ENCODE assay signal across 16 mouse cellular contexts in the genomic region with DNA sequence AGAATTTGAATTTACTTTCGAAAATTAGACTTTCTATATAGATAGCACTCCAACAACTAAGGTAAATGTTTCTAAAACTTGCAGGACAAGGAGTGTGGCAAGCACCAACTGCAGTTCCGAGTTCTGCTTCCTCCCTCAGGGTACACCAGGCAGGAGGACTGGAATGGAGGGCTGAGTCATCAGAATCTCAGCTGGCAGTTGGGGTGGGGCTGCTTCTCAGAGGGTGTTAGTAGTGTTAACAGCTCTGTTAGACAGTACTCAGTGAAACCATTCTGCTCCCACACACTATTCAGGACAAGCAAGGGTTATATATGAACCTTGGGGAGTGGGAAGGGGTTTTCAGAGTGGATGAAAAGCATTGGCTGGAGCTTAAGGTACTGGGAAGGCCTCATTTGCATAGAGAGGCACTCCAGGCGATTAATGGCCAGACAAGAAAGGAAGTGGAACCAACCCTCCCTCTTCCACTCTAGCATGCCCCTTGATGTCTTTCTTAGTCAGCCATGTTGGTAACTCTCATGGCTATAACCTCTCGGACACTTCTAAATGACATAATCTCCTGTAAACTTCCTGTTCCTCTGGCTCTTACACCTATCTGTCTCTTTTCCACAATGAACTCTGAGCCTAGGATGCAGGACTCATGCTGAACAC.
DNase-seq lines count a peak whose midpoint lies in the region; ATAC-seq and TF ChIP-seq lines count a peak whose summit lies in the region.
"Had no signal": no experiment of that assay in that cellular context is flagged by ENCODE, and none has a peak within 500 bp of the region (broad histone marks: within the 10 kb centered on the region; RNA-seq: fewer than 3 reads in every experiment).

No protein-coding gene starts in this region.

- peaks cover 4 to 7% of the 10 kb centered on the region in 2 experiments; a peak in 2 of 4 replicates for H3K4me1 ChIP-seq in CH12.LX (ENCODE audit: control insufficient read depth in 1 of 2, insufficient read depth in 2 of 2)
- peaks cover 3% of the 10 kb centered on the region; the same call in 1 of the 2 replicates for H3K4me1 ChIP-seq in kidney, embryonic 15.5 days
- H3K4me1 ChIP-seq in hindbrain, embryonic 12.5 days: no peaks in the 10 kb centered on the region
- H3K4me1 ChIP-seq: liver, embryonic 12.5 days had no signal

- ATAC-seq in kidney, embryonic 15.5 days (replicated peaks; ENCODE audit: low FRiP score): no peak
- no peak for ATAC-seq in hindbrain, embryonic 12.5 days (ENCODE audit: low FRiP score)
- ATAC-seq: hindbrain, postnatal 0 days; liver, embryonic 12.5 days; midbrain, embryonic 13.5 days had no signal

- H3K9ac ChIP-seq in CH12.LX (ENCODE audit: insufficient read depth, low read depth): no peak overlapping the region
- H3K9ac ChIP-seq in kidney, embryonic 15.5 days: no peak overlapping the region
- no peak overlapping the region for H3K9ac ChIP-seq in hindbrain, embryonic 12.5 days
- H3K9ac ChIP-seq: liver, embryonic 12.5 days; midbrain, embryonic 13.5 days had no signal

- DNase-seq in left cerebral cortex, adult 18-20 months (ENCODE audit: low spot score in 2 of 2): peak; percentile 58 to 66
- DNase-seq in left cerebral cortex, postnatal 36 days (ENCODE audit: low spot score in 2 of 2): no peak
- DNase-seq in 3T3-L1 (ENCODE audit: low read depth, low spot score) (peak; percentile 48), CH12.LX (ENCODE audit: extremely low read depth) (peak; percentile 27), ZHBTc4 (ENCODE audit: low read depth, low spot score) (peak; percentile 35)
- no peak for DNase-seq in heart, postnatal 10 days
- DNase-seq: cerebellum, adult 2 months; kidney, adult 2 months; lung, postnatal 10 days; right cerebral cortex, postnatal 25 days; thymus, postnatal 25 days had no signal

- H3K4me2 ChIP-seq in CH12.LX (ENCODE audit: insufficient read depth, low read depth, poor library complexity, severe bottlenecking): no peak overlapping the region
- H3K4me2 ChIP-seq in kidney, embryonic 15.5 days: no peak overlapping the region
- H3K4me2 ChIP-seq in hindbrain, embryonic 12.5 days (replicated peaks): no peak overlapping the region
- H3K4me2 ChIP-seq: liver, embryonic 12.5 days; midbrain, embryonic 13.5 days had no signal

- TF ChIP-seq CTCF in CH12.LX (conservative IDR thresholded peaks at IDR 0.05 in 1 of 2, IDR thresholded peaks at IDR 0.05 in 1 of 2; ENCODE audit: low read depth in 2 of 2, low read length in 2 of 2): no peak

- dilution Hi-C loops in CH12.LX (cut with MboI; ENCODE audit: extremely low pct_ligation_motif_present, extremely low pct_unique_long_range_greater_than_20kb, low sequenced_read_pairs): no loop called here

- in situ Hi-C loops in CH12.LX (cut with MboI; ENCODE audit: low pct_ligation_motif_present, low pct_unique_long_range_greater_than_20kb, low sequenced_read_pairs): no loop called here

- no peaks in the 10 kb centered on the region for H3K79me2 ChIP-seq in CH12.LX (replicated peaks; ENCODE audit: control insufficient read depth, extremely low read depth, insufficient read depth, poor library complexity, severe bottlenecking)

- no peak for TF ChIP-seq EP300 in CH12.LX (IDR thresholded peaks at IDR 0.05; ENCODE audit: low read length)

- H3K36me3 ChIP-seq in CH12.LX (replicated peaks in 1 of 2; ENCODE audit: control insufficient read depth in 1 of 2, insufficient read depth in 1 of 2, low read length in 1 of 2): no peaks in the 10 kb centered on the region
- no peaks in the 10 kb centered on the region for H3K36me3 ChIP-seq in kidney, embryonic 15.5 days
- H3K36me3 ChIP-seq in hindbrain, embryonic 12.5 days: no peaks in the 10 kb centered on the region
- H3K36me3 ChIP-seq: liver, embryonic 12.5 days; midbrain, embryonic 13.5 days had no signal

- no peak for TF ChIP-seq POLR2A in CH12.LX (IDR thresholded peaks at IDR 0.05; ENCODE audit: low read depth, low read length)

- WGBS in kidney, embryonic 15.5 days: 76% methylated on average over 4 of the region's 4 CpGs
- WGBS in hindbrain, embryonic 12.5 days: 71% methylated on average over 4 of the region's 4 CpGs

- H3K27me3 ChIP-seq in CH12.LX (replicated peaks): no peaks in the 10 kb centered on the region
- no peaks in the 10 kb centered on the region for H3K27me3 ChIP-seq in kidney, embryonic 15.5 days
- no peaks in the 10 kb centered on the region for H3K27me3 ChIP-seq in hindbrain, embryonic 12.5 days
- H3K27me3 ChIP-seq: liver, embryonic 12.5 days; midbrain, embryonic 13.5 days had no signal

- H3K9me3 ChIP-seq in CH12.LX (replicated peaks; ENCODE audit: low read length): no peaks in the 10 kb centered on the region
- no peaks in the 10 kb centered on the region for H3K9me3 ChIP-seq in kidney, embryonic 15.5 days (replicated peaks)
- no peaks in the 10 kb centered on the region for H3K9me3 ChIP-seq in hindbrain, embryonic 12.5 days (replicated peaks)
- H3K9me3 ChIP-seq: liver, embryonic 12.5 days; midbrain, embryonic 13.5 days had no signal

- H3K27ac ChIP-seq in CH12.LX (ENCODE audit: insufficient read depth, low read depth): no peak overlapping the region
- H3K27ac ChIP-seq in kidney, embryonic 15.5 days: no peak overlapping the region
- H3K27ac ChIP-seq in hindbrain, embryonic 12.5 days: no peak overlapping the region
- H3K27ac ChIP-seq: hindbrain, postnatal 0 days; liver, embryonic 12.5 days; midbrain, embryonic 13.5 days had no signal

- no peak overlapping the region for H3K4me3 ChIP-seq in CH12.LX (replicated peaks in 1 of 3; ENCODE audit: low read depth in 2 of 3, low read length in 2 of 3, poor library complexity in 1 of 3)
- H3K4me3 ChIP-seq in kidney, embryonic 15.5 days (replicated peaks): no peak overlapping the region
- no peak overlapping the region for H3K4me3 ChIP-seq in hindbrain, embryonic 12.5 days
- H3K4me3 ChIP-seq: liver, embryonic 12.5 days; midbrain, embryonic 13.5 days had no signal

- intact Hi-C loops in left cerebral cortex, postnatal 36 days (cut with DNase I): no loop called here
- intact Hi-C loops in heart, postnatal 10 days (cut with DNase I): no loop called here

- no peak for TF ChIP-seq RAD21 in CH12.LX (IDR thresholded peaks at IDR 0.05; ENCODE audit: low read depth, low read length)

TF ChIP-seq in CH12.LX, 34 proteins besides CTCF, POLR2A, EP300 and RAD21:
- TF ChIP-seq MXI1 (IDR thresholded peaks at IDR 0.05; ENCODE audit: low read depth, low read length) (no peak), NRF1 (IDR thresholded peaks at IDR 0.05; ENCODE audit: low read depth, low read length) (no peak), JUN (IDR thresholded peaks at IDR 0.05; ENCODE audit: insufficient read depth, low read depth, low read length) (no peak), GABPA (IDR thresholded peaks at IDR 0.05; ENCODE audit: insufficient replicate concordance, low read depth, low read length) (no peak), RCOR1 (conservative IDR thresholded peaks at IDR 0.05; ENCODE audit: low read depth, low read length) (no peak), KAT2A (IDR thresholded peaks at IDR 0.05; ENCODE audit: insufficient replicate concordance, low read length) (no peak), USF2 (conservative IDR thresholded peaks at IDR 0.05; ENCODE audit: low read depth, low read length) (no peak), ZKSCAN1 (IDR thresholded peaks at IDR 0.05; ENCODE audit: borderline replicate concordance, low read depth, low read length) (no peak), ETS1 (conservative IDR thresholded peaks at IDR 0.05; ENCODE audit: low read depth, low read length) (no peak)

Comparison
In these comparisons a context has a peak if more than half of its experiments do, and no peak if none do; other contexts are left out.
1. DNase-seq: peak in left cerebral cortex, adult 18-20 months (2 of 2), 3T3-L1 (single experiment), CH12.LX (single experiment) and ZHBTc4 (single experiment); none in left cerebral cortex, postnatal 36 days (0 of 2) and heart, postnatal 10 days (0 of 2).